Mouse (Mus musculus) embryo, embryonic 11 days (tissue): ENCODE measurements around the gene Ccdc120.
"Not testable (repeated sequence)": the region's sequence is repeated elsewhere in the genome, so short reads cannot be mapped to it uniquely, and the experiment has no call there.

Source experiments
- DNase-seq: peaks from one replicate; pipeline ENCODE4 v3.0.0-alpha.2; 2015

Gene Ccdc120

DNA sequence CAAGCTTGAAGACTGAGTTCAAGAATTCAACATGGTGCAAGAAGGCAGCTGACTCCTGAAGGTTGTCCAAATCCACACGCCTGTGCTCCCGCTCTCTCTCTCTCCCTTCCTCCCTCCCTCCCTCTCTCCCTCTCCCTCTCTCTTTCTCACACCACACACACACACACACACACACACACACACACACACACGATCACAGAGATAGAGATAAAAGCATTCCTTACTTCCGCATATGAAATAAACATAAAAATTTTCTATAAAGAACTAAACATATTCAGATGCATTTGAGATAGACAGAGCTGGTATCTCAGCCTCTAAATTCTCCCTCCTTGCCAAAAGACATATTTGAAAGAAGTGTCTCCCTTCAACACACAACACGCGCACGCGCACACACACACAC is 5.3 kb downstream of the Ccdc120 start:
- DNase-seq, result no peak

DNA sequence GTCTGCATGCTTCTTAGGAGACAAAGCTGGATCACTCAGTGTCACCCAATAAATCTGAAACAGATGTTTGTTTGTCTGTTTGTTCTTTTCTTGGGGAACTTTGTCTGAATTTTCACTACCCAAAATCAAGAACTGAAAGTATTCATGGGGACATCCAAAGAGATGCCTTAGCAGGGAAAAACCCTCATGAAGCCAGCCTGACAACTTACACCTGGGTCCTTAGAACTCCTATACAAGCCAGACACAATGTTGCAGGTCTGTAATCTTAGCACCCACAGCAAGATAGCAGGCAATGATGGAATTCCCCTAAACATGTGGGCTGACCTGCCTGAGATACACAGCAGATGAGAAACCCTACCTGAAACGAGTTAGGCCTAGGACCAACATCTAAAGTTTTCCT is 5.8 kb downstream of the Ccdc120 start:
- no peak for DNase-seq

DNA sequence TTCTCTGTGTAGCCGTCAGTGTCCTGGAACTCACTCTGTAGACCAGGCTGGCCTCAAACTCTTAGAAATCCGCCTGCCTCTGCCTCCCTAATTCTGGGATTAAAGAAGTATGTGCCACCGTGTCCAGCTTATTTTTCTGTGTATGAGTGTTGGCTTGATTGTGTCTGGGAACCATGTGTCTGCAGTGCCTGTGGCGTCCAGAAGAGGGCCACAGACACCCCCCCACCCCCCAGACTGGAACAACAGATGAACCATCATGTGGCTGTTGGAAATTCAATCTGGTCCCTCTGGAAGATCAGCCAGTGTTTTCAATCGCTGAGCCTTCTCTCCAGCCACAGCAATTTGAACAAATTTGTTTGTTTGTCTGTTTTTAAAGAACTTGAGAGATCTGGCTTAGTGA is 7.2 kb downstream of the Ccdc120 start:
- no peak for DNase-seq

DNA sequence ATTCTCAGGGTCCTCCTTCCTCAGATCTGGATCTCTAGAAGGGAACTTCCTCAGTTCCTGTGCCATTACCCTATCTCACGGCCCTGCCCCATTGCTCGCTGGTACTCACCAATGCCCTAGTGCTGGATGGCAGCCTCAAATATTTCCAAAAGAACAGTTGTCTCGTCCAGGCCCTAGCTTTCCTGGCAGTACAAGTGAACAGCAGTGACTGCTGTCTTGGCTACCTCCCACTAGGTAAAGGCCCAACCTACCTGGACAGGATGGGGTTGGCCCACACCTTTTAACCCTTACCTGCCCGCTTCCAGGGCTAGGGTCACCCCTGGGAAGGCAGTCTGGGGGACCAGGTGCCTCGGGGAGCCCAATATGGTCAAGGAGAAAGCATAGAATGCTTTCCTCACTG is 9.6 kb downstream of the Ccdc120 start:
- no peak for DNase-seq

DNA sequence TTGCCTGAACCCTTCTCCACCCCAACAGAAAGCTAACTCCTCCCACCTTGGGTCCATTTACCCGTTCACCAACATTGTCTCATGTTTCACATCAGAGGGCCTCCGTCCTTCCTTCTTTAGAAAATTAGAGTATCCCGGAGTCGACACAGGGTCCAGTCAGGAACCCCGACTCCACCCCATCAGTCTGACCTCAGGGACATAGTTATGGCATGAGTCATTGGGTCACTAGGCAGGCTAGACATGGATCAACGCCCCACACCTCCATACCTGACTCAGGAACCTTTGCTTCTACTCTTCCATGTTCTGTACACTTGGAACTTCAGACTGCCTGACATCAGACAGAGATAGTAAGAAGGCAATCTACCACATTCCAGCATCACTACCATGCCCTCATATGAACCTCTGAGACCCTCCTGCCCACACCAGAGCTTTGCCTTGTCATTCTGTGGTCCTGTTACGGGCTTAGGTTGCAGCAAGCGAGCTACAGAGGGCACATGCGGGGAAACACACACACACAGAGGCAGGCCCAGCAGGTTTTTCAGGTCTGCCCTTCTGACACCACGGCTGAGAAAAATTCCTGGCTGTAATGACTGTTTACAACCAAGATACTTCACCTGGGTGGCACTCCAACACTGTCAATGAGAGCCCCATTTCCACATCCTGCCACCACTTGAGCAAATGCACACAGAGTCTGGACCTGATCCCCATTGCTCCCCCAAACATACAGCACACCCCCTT is 10.5 kb downstream of the Ccdc120 start:
- no peak for DNase-seq

DNA sequence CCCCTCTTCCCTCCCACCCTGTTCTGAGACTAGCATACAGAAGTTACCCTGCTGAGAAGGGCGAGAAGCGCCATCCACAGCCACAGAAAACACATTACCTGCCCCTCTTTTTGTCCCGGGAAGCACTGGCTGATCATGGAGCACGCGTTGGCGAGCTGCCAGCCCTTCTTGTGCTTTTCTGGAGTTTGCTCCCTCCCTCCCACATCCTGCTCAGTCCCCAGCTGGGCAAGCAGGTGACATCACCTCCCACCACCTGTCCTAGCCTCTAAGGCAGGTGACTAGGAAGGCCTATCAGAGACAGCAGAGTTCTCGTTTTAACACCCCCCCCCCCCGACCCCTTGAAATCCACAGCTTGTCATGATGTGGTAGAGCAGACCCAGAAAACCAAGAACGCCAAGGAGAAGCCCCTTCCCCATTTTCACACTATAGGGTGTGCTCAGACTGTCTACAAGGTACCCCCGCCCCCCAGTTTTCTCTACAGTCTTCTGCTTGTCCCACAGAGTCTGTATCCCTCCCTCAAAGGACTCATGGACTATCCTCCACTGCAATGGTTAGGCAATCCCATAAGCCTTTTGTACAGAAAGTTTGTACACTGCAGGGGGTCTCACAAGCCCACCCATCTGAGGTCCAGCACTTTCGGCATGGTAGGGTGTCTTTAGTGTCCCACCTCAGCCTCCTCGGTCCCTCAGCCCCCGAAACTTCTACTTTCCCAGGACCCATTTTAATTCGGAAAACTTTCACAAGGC is 11.2 kb downstream of the Ccdc120 start:
- DNase-seq, result no peak

DNA sequence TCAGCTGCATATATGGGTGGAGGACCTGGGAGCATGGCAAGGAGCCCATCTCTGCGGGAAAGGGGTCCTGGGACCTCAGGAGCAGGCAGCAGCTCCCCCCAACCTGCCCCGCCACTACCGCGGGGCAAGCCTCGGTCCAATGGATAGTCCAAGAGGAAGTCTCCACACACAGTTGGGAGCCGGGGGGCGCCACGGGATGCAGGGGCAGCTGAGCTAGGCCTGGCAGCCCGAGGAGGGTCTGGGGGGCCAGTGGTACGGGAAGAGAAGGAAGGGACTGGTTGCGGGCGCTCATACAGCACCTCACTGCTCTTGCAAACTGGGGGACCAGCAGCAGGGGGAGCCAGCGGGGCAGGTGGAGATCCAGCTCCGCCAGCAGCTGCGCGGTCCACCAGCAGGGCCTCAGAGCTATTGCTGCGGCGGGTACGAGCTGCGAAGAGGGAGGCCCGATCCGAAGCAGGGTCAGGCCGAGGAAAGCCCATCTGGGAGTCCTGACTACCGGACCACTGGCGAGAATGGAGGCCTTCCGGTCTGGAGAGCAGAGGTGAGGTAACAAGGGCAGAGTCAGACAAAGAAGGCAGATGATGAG is 17.0 kb downstream of the Ccdc120 start:
- peak; percentile 63 for DNase-seq

DNA sequence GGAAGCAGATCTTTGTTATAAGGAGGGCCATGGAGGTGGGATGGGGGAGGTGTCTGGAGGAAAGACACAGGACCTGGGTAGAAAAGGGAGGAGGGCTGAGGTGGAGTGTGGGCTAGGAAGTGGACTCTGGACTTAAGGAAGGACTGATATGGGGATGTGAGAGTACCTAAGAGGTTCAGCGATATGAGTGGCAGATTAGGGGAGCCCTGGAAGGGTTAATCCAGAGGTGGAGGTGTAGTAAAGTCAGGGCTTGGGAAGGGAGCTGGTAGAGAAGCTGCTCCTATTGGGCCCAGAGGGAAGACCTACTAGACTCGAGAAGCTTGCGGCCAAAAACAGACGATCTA is 21.8 kb downstream of the Ccdc120 start:
- DNase-seq, result no peak

DNA sequence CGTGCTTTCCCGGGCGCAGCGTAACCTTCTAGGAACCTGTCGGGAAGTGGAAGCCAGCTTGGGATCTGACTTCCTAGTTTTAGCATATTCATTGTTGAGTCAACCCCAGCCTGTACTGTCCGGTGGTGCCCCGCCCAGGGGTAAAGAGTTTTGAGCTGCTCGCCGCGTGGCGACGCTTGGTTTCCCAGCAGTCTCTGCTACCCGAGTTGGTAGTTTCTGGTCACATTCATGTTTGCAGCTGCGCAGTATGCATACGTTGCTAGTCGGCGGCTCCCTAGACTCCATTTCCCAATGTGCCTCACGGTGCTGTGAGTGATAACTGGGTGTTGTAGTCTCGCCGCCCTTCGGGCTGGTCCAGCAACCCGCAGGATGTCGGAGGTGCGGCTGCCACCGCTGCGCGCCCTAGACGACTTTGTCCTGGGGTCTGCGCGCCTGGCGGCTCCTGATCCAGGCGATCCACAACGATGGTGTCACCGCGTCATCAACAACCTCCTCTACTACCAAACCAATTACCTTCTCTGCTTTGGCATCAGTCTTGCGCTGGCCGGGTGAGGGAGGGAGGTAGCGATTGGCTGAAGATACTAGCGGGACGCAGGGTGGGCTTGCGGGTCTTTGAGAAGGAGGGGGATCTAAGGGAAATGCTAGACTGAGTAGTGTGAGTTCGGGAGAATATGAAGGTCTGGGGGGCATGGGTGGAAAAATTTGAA is 22.3 kb downstream of the Ccdc120 start, which contains the start of gene Praf2:
Gene Praf2 (plus strand): TSS at position 225 of the 707 bp plus-strand sequence.
- peak; percentile 89 for DNase-seq

DNA sequence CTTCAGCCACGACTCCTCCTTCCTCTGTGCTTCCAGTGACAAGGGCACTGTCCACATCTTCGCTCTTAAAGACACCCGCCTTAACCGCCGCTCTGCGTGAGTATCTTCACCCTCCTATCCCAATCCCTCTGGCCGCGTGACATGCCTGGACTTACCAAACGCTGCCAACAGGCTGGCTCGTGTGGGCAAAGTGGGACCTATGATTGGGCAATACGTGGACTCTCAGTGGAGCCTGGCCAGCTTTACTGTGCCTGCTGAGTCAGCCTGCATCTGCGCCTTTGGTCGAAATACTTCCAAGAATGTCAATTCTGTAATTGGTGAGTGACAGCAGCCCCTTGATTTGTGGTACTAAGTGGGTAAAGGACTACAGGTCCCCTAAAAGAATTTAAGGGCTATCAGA is 23.5 kb downstream of the Ccdc120 start:
- DNase-seq, result no peak

DNA sequence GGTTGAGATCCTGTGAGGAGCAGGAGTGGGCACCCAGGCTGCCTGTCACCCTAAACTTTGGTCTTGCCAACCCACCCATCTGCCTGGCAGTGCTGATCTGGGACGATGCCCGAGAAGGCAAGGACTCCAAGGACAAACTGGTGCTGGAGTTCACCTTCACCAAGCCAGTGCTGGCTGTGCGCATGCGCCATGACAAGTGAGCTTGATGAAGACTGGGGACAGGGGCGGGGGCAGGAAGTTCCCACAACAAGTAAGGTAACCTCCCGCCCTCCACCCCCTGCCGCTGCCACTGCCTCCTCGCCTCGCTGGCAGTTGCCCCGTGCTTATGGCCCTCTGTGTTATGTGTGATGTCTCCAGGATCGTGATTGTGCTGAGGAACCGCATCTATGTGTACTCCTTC is 24.9 kb downstream of the Ccdc120 start:
- no peak for DNase-seq

DNA sequence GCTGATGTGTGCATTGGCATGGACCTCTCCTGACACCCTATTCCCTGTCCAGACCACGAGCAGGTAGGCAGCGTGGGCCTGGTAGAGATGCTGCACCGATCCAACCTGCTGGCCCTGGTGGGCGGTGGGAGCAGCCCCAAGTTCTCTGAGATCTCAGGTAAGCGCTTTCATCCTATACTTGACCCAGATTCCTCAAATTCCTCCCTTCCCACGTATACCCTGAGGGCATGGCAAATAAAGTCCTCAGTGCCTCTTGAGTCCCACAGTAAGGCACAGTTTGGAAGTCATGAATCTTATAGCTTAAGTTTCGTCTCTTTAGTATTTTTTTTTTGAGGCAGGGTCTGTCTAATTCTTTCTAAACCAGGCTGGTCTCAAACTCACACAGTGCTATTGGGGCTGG is 26.6 kb downstream of the Ccdc120 start:
- DNase-seq, result no peak

DNA sequence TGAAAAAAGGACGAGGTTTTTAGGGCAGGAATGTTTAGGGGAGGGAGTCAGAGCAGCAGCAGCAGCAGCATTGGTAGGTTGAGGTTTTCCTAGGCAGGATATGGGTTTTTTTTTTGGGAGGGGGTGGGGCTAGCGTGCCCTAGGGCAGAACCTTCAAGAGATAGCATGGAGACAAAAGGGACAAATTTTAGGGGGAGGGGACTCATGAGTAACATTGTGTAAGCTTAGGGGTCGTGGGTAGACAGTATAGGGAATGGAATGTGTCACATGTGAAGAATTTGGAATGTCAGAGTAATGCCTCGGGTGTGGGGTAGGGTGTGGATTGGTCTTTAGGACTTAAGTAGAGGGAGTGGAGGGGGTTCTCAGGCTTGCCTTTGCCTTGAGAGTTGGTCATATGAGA is 28.0 kb downstream of the Ccdc120 start:
- DNase-seq, result no peak

DNA sequence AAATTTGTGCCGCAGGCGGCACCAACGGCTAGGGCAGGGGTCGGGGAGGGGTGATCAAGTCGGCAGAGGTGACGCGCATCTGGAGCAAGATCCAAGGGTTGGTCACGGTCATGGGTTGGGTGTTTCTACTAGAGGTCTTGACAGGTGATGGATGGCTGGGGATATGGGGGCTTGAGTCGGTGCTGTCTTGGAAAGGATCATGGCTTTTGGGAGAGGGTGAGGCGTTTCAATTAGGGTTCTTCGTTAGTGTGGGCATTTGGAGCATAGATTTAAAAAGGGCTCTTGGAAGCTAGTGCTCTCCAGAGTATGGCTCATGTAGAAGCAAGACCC is 28.5 kb downstream of the Ccdc120 start:
- no peak for DNase-seq

DNA sequence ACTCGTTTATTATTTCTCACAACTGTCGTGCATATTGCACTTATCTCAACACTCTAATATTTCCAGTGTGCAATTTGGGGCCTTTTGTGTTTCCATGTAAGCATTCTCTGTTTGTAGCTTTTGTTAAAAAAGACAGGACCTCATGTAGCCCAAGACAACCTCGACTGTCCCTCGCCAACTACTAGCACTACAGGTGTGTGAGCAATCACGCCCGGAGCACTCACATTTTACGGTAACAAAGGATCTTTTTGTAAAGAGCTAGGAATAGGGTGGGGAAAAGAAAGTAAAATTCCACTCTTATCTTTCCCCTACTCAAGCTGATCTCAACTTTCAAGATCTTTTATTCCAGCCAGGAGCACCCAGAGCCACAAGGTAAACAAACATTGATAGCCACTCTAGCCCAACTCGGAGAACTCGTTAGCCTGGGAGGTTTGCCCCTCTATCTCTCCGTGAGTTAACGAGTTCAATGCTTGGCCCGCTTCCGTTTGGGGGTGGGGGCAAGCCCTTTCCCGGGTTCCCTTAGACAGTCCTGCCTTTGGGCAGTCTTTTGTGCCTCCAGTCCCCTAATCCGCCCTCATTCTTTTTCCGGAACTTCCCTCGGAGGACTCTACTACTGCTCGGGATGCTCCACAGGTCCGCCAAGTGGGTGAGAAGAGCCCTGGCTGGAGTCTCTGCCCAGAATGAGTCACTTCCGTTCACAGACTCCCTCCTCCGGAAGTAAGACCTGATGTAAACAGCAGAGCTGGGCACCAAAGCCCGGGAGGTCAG is 29.0 kb downstream of the Ccdc120 start, which contains the start of gene Gm45208:
Gene Gm45208 (plus strand): TSS at position 732 of the 768 bp plus-strand sequence.
- DNase-seq, result peak; percentile 82

DNA sequence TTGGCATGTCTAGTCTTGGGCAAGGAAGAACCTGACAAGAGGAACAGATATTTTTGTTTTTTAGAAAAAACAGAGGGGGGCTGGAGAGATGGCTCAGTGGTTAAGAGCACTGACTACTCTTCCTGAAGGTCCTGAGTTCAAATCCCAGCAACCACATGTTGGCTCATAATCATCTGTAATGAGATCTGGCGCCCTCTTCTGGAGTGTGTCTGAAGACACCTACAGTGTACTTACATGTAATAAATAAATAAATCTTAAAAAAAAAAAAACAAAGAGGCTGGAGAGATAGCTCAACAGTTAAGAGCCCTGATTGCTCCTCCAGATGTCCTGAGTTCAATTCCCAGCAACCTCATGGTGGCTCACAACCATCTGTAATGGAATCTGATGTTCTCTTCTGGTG is 34.6 kb downstream of the Ccdc120 start:
- DNase-seq, result not testable (repeated sequence)

DNA sequence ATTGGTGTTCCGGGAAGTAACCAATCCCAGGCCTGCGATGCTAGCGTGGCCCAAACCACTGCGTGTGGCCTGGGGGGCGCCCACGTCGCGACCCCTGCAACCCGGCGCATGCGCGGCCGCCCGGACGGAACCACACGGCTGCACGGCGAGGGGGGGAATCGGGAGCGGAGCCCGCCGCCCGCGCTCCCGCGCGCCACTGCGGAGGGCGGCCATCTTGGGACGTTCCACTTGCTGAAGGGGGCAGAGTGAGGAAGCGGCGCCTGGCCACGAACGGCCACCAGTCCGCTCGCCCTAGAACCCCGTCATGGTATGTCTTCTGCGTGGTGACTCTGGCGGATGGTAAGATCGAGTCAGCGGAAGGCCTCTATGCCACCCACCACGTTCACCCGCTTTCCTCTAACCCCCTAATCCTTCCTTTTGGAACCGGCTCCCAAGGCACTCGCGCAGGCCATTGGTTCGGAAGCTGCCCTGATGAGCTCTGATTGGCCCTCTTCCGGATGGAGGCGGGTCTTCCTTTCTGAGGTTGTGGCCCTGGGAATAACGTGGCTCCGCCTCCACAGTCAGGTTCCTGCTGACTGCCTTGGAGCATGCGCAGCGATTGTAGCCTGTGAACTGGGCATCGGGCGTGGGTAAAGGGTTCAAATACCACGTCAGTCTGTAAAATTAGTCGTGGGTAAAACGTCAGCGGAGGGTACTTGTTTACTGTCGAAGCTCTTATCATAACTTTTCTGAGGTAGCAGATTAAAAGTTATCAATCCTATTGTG is 36.4 kb downstream of the Ccdc120 start, which contains the start of gene Wdr45:
Gene Wdr45 (plus strand): TSS at position 199 of the 765 bp plus-strand sequence.
- DNase-seq, result peak; percentile 93

DNA sequence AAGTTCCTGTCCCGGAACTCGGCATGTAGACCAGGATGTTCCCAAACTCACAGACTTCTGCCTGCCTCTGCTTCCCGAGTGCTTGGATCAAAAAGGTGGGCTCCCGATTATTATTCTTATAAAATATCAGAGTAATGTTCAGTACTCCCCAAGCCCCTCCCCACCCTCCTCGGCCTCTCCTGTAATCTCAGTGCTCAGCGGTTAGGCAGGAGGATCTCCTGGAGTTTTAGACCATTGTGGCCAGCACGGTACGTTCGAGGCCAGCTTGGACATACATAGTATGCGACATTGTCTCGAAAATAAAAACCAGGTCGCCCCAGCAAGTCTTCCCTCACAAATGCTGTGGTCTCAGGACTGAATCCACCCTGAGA is 37.0 kb downstream of the Ccdc120 start:
- not testable (repeated sequence) for DNase-seq

DNA sequence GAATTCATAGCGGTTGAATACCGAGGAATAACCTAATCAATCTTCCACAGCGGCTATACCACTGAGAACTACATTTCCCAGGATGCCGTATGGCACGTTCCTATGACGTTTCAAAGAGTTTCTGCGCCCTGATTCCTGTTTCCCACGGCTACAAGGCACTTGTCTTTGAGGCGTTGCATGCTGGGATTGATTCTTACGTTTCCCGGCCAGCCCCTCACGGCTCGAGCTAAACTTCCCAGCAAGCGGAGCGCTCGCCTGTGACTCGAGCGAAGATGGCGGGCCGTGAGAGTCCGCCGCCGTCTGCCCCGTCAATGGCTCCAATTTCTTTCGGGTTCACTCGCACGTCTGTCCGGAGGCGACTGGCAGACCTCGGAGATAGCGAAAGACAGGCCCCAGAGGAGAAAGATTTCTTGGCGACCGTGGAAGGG is 53.7 kb downstream of the Ccdc120 start, which contains the start of gene Gpkow:
Gene Gpkow (plus strand): TSS at position 178 of the 428 bp plus-strand sequence.
- DNase-seq, result peak; percentile 92

DNA sequence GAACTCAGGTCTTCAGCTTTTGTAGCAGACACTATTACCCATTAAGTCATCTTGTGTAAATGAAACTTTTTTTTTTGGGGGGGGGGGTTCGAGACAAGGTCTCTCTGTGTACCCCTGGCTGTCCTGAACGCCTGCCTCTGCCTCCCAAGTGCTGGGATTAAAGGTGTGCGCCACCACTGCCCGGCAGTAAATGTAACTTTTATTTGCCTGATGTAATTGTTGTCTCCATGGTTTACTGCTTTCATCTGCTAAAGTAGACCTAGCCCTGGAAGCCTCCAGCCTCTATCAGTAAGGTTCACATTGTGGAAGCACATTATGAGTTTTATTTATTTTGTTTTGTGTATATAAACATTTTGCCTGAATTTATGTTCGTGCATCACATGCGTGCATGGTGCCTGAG is 54.2 kb downstream of the Ccdc120 start:
- no peak for DNase-seq

DNA sequence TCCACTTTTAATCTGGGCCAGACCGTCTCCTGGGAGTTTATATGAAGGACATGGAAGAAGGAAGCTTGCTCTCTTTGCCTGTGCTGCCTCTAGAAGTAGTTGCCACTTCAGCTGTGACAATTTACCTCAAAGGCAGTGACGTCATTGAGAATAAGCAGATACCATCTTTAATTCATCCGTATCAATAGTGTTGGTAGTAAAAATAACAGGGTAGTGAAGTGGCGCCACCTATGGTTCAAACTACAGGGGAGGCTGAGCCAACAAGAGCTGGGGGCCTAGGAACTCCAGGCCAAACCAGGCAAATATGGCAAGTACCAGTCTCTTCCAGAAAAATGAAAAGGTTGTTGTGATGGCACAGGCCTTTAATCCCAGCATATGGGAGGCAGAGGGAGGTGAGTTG is 57.8 kb downstream of the Ccdc120 start:
- no peak for DNase-seq

DNA sequence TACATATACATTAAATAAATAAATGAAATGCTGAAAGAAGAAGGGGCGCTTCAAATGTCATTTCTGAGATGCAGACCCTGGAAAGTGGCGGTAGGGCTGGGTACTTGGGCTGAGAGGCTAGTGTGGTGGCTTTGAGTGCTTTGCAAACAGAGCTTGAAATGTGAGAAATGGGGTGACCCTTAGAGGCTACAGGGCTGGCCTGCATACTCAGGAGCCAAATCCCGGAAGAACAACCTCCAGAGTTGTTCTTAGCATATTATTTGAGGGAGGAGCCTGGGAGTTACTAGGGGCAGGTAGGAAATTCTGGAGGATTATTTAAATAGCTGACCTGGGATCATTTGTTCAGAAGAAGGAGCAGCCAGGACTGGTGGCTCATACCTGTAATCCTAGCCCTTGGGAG is 60.2 kb downstream of the Ccdc120 start:
- DNase-seq, result no peak
